In the genomic region with DNA sequence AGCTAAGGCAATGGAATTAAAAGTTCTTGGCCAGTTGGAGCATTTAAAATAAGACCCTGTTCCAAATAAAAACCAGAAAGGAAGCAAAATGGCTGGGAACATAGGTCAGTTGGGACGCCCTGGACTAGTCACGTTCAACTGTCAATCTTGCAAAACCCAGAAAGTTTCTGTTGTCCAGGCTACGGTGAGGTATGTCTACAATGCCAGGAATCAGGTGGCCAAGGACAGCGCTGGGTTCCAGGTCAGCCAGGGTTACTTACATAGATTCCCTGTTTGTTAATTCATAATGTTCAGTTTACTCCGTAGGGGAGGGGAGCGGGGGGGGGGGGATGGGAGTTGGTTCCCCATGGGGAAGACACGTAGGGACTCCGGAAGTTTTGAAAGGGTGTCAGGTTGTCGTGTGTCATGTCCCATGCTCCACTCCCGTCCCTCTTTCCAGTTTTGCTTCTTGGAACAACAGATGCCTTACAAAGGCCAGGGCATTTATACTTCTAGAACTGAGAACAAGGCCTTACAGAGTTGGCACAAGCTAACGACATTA, we compare ENCODE assay signal across 7 mouse cellular contexts. TPM values are rescaled to one million over a fixed set of nuclear protein-coding genes. Genes with fewer than 3 reads are reported as not detected.
DNase-seq lines count a peak whose midpoint lies in the region; ATAC-seq and TF ChIP-seq lines count a peak whose summit lies in the region.

No protein-coding gene starts in this region.

- ATAC-seq in liver, embryonic 11.5 days (replicated peaks; ENCODE audit: low FRiP score): peak; percentile 6; the same call in 1 of the 2 replicates
- no peak for ATAC-seq in stomach, embryonic 16.5 days (ENCODE audit: insufficient read depth, low FRiP score)

- peak overlapping the region; percentile 76 for H3K4me2 ChIP-seq in liver, embryonic 11.5 days
- H3K4me2 ChIP-seq in stomach, embryonic 16.5 days (ENCODE audit: low read depth, low read length): peak overlapping the region; percentile 83

- H3K36me3 ChIP-seq in spleen, adult 2 months (ENCODE audit: control insufficient read depth, insufficient read depth, low read length): no peaks in the 10 kb centered on the region
- no peaks in the 10 kb centered on the region for H3K36me3 ChIP-seq in forebrain, embryonic 10.5 days (replicated peaks)
- no peaks in the 10 kb centered on the region for H3K36me3 ChIP-seq in liver, embryonic 11.5 days (ENCODE audit: control insufficient read depth, insufficient read depth, low read length)
- no peaks in the 10 kb centered on the region for H3K36me3 ChIP-seq in stomach, embryonic 16.5 days (ENCODE audit: control insufficient read depth, insufficient read depth, low read length)

- H3K9ac ChIP-seq in liver, embryonic 11.5 days (ENCODE audit: low read depth, low read length): peak overlapping the region; percentile 83
- H3K9ac ChIP-seq in stomach, embryonic 16.5 days (ENCODE audit: low read length): peak overlapping the region; percentile 91

- H3K27me3 ChIP-seq in spleen, adult 2 months (ENCODE audit: control insufficient read depth, insufficient read depth, low read length): no peaks in the 10 kb centered on the region
- H3K27me3 ChIP-seq in forebrain, embryonic 10.5 days (ENCODE audit: poor library complexity, severe bottlenecking): no peaks in the 10 kb centered on the region
- H3K27me3 ChIP-seq in liver, embryonic 11.5 days (replicated peaks; ENCODE audit: control insufficient read depth, insufficient read depth, low read length): no peaks in the 10 kb centered on the region
- H3K27me3 ChIP-seq in stomach, embryonic 16.5 days (ENCODE audit: control insufficient read depth, insufficient read depth, low read length): no peaks in the 10 kb centered on the region

- H3K9me3 ChIP-seq in forebrain, embryonic 10.5 days: no peaks in the 10 kb centered on the region
- no peaks in the 10 kb centered on the region for H3K9me3 ChIP-seq in liver, embryonic 11.5 days (ENCODE audit: control insufficient read depth, low read length)
- no peaks in the 10 kb centered on the region for H3K9me3 ChIP-seq in stomach, embryonic 16.5 days (replicated peaks; ENCODE audit: control insufficient read depth, low read length)

- no peak for TF ChIP-seq POLR2A in spleen, adult 2 months (IDR thresholded peaks at IDR 0.05; ENCODE audit: low read depth, low read length)

- peaks cover 3% of the 10 kb centered on the region; the same call in 1 of the 2 replicates for H3K4me1 ChIP-seq in spleen, adult 2 months (ENCODE audit: control insufficient read depth, insufficient read depth, insufficient read length)
- H3K4me1 ChIP-seq in forebrain, embryonic 10.5 days: peaks cover 18% of the 10 kb centered on the region
- peaks cover 21% of the 10 kb centered on the region for H3K4me1 ChIP-seq in liver, embryonic 11.5 days (replicated peaks; ENCODE audit: control insufficient read depth, insufficient read depth, low read length)
- H3K4me1 ChIP-seq in stomach, embryonic 16.5 days (ENCODE audit: control insufficient read depth, insufficient read depth, low read length): peaks cover 8% of the 10 kb centered on the region; the same call in 1 of the 2 replicates

- H3K4me3 ChIP-seq in spleen, adult 2 months (ENCODE audit: extremely low read depth, insufficient read depth, insufficient read length): peak overlapping the region; percentile 68
- peak overlapping the region; percentile 90 for H3K4me3 ChIP-seq in forebrain, embryonic 10.5 days
- peak overlapping the region; percentile 89 for H3K4me3 ChIP-seq in liver, embryonic 11.5 days (ENCODE audit: low read depth, low read length)
- peak overlapping the region; percentile 82 for H3K4me3 ChIP-seq in stomach, embryonic 16.5 days (replicated peaks; ENCODE audit: low read length)

- TF ChIP-seq CTCF in spleen, adult 2 months (IDR thresholded peaks at IDR 0.05; ENCODE audit: extremely low read depth, insufficient read depth, insufficient read length, insufficient replicate concordance): no peak

- DNase-seq in spleen, adult 2 months (ENCODE audit: low read depth in 1 of 2, low spot score in 2 of 2): peak in 1 of 2 experiments; percentile 15
- no peak for DNase-seq in spleen, adult 18-20 months
- no peak for DNase-seq in forebrain, embryonic 10.5 days (ENCODE audit: extremely low spot score, low spot score)
- peak; percentile 47 for DNase-seq in liver, embryonic 11.5 days (ENCODE audit: low spot score)
- DNase-seq in retina, postnatal 1 day: no peak
- DNase-seq in cerebellum, adult 9-10 months: no peak

- H3K27ac ChIP-seq in spleen, adult 2 months (ENCODE audit: insufficient read depth, low read length): peak overlapping the region; percentile 84; the same call in 1 of the 2 replicates
- H3K27ac ChIP-seq in forebrain, embryonic 10.5 days: peak overlapping the region; percentile 93
- peak overlapping the region; percentile 93 for H3K27ac ChIP-seq in liver, embryonic 11.5 days (ENCODE audit: low read depth, low read length)
- H3K27ac ChIP-seq in stomach, embryonic 16.5 days (ENCODE audit: low read length): peak overlapping the region; percentile 88; the same call in 1 of the 2 replicates

- WGBS in spleen, adult 2 months: 35% methylated on average over 11 of the region's 11 CpGs
- 25% methylated on average over 11 of the region's 11 CpGs for WGBS in forebrain, embryonic 10.5 days
- WGBS in liver, embryonic 11.5 days: 25% methylated on average over 11 of the region's 11 CpGs
- WGBS in stomach, embryonic 16.5 days: 25% methylated on average over 11 of the region's 11 CpGs

RNA-seq across cellular contexts. Expression of a gene that starts 0.7 kb away (rescaled TPM):
- polyA plus RNA-seq in spleen, adult 2 months (2012; rRNA removed): 38.8 and 39.5 TPM in 2 replicates
- polyA plus RNA-seq in forebrain, embryonic 10.5 days (2016; fragmentation: Nextera tagmentation; extraction: Ambion mirVana): 56.8 and 57.9 TPM in 2 replicates
- 37.6 and 40.2 TPM in 2 replicates for polyA plus RNA-seq in liver, embryonic 11.5 days (2014; fragmentation: Nextera tagmentation; extraction: Ambion mirVana)
- 36.2 and 36.5 TPM in 2 replicates for polyA plus RNA-seq in stomach, embryonic 16.5 days (2015; fragmentation: Nextera tagmentation; extraction: Ambion mirVana)

RNA-seq across cellular contexts. Expression of a gene that starts 10.6 kb away (rescaled TPM):
- polyA plus RNA-seq in spleen, adult 2 months (2012; rRNA removed): 23.4 and 24.5 TPM in 2 replicates
- 99.5 TPM in 2 replicates for polyA plus RNA-seq in forebrain, embryonic 10.5 days (2016; fragmentation: Nextera tagmentation; extraction: Ambion mirVana)
- 92.9 and 93.3 TPM in 2 replicates for polyA plus RNA-seq in liver, embryonic 11.5 days (2014; fragmentation: Nextera tagmentation; extraction: Ambion mirVana)
- 72.7 and 73.5 TPM in 2 replicates for polyA plus RNA-seq in stomach, embryonic 16.5 days (2015; fragmentation: Nextera tagmentation; extraction: Ambion mirVana)

RNA-seq across cellular contexts. Expression of a gene that starts 32.5 kb away (rescaled TPM):
- 2.1 and 2.6 TPM in 2 replicates for polyA plus RNA-seq in spleen, adult 2 months (2012; rRNA removed)
- polyA plus RNA-seq in forebrain, embryonic 10.5 days (2016; fragmentation: Nextera tagmentation; extraction: Ambion mirVana): 6.3 and 7.7 TPM in 2 replicates
- polyA plus RNA-seq in liver, embryonic 11.5 days (2014; fragmentation: Nextera tagmentation; extraction: Ambion mirVana): 12.5 and 15.9 TPM in 2 replicates
- 25.0 and 34.2 TPM in 2 replicates for polyA plus RNA-seq in stomach, embryonic 16.5 days (2015; fragmentation: Nextera tagmentation; extraction: Ambion mirVana)
